Mouse (Mus musculus) hindbrain, embryonic 16.5 days (tissue): Measurements from ENCODE around the gene Fkbpl. TPM values are rescaled to one million over a fixed set of nuclear protein-coding genes. Genes with fewer than 3 reads are reported as not detected.

ENCODE experiments used
- ATAC-seq: fragments of 200-750 bp; cut with Nextera tagmentation; 2 replicates; pipeline ENCODE4 v1.8.0; 2017; ENCODE audit warnings: moderate TSS enrichment, moderate library complexity
- H3K27ac ChIP-seq: fragments of 300-500 bp; sonication (generic); 2 replicates; pipeline ENCODE4 v1.5.1; 2014; ENCODE audit warnings: low read depth, mild to moderate bottlenecking, control low read depth, low read length, moderate library complexity
- H3K27me3 ChIP-seq: fragments of 300-500 bp; sonication (generic); replicated peaks from 2 replicates; pipeline ENCODE4 v1.6.1; 2014; ENCODE audit warnings: low read length; ENCODE audit not compliant: control insufficient read depth, insufficient read depth
- H3K36me3 ChIP-seq: fragments of 300-500 bp; sonication (generic); 2 replicates; pipeline ENCODE4 v1.6.1; 2014; ENCODE audit warnings: mild to moderate bottlenecking, low read length, moderate library complexity, mixed read lengths; ENCODE audit not compliant: control insufficient read depth, insufficient read depth
- H3K4me1 ChIP-seq: fragments of 300-500 bp; sonication (generic); 2 replicates; pipeline ENCODE4 v1.6.1; 2014; ENCODE audit warnings: low read depth, low read length; ENCODE audit not compliant: control insufficient read depth, insufficient read depth
- H3K4me2 ChIP-seq: fragments of 300-500 bp; sonication (generic); 2 replicates; pipeline ENCODE4 v1.6.1; 2014; ENCODE audit warnings: mild to moderate bottlenecking, low read length, control low read depth, moderate library complexity
- H3K4me3 ChIP-seq: fragments of 300-500 bp; sonication (generic); 2 replicates; pipeline ENCODE4 v1.5.1; 2014; ENCODE audit warnings: mild to moderate bottlenecking, low read length, control low read depth, moderate library complexity
- H3K9ac ChIP-seq: fragments of 300-500 bp; sonication (generic); 2 replicates; pipeline ENCODE4 v1.6.1; 2014; ENCODE audit warnings: low read depth, mild to moderate bottlenecking, control low read depth, low read length, moderate library complexity
- H3K9me3 ChIP-seq: fragments of 300-500 bp; sonication (generic); 2 replicates; pipeline ENCODE4 v1.6.1; 2014; ENCODE audit warnings: mild to moderate bottlenecking, low read length, moderate library complexity; ENCODE audit not compliant: control insufficient read depth
- WGBS: fragments of 180-500 bp; shearing (Covaris S2); extraction: QIAGEN DNeasy Blood & Tissue Kit; methylation state at CpG from one replicate; pipeline ENCODE4 v1.1.7; 2014; 5-methylcytosine and 5-hydroxymethylcytosine counted together
- polyA plus RNA-seq: library from polyadenylated mRNA; unstranded; fragments of >200 nt; fragmentation: Nextera tagmentation; extraction: Ambion mirVana; gene quantifications from 2 replicates; pipeline ENCODE4 v1.2.1, GENCODE M21; 2015

Fkbpl gene
- polyA plus RNA-seq, 1 experiment from 2014 or later, result 17.0 TPM

DNA sequence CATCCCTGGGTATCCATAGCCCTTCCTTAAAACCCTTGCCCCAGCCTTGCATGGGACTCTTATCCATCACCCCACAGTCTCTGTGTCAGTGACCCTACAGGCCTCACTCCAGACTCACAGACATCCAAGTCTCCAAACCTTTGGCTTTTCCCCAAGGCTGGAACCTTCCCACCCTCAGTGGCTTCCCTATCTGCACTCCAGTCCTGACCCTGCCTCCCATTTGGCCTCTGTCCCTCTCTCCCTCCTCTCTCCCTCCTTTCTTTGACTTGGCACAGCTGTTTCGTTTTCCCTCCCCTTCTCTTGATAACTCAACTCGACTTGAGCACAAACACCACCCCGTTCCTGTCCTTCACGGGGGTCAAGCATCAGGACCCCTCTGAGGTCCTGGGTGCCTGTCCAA lies 45.9 kb downstream of the Fkbpl start:
- Histone ChIP-seq H3K9me3 (no peaks in the 10 kb centered on the region), H3K4me3 (no peak overlapping the region), H3K27ac (no peak overlapping the region), H3K4me1 (no peaks in the 10 kb centered on the region), H3K4me2 (no peak overlapping the region), H3K9ac (no peak overlapping the region), H3K27me3 (no peaks in the 10 kb centered on the region), H3K36me3 (no peaks in the 10 kb centered on the region)
- 73% methylated on average over 4 of the region's 4 CpGs for WGBS
- ATAC-seq, result no peak

GRCm38 (mm10) chr17:34692906-34693305 lies 48.3 kb downstream of the Fkbpl start:
- Histone ChIP-seq H3K36me3 (no peaks in the 10 kb centered on the region), H3K9ac (no peak overlapping the region), H3K9me3 (no peaks in the 10 kb centered on the region), H3K27ac (no peak overlapping the region), H3K27me3 (no peaks in the 10 kb centered on the region), H3K4me3 (no peak overlapping the region), H3K4me2 (no peak overlapping the region), H3K4me1 (no peaks in the 10 kb centered on the region)
- no peak for ATAC-seq
- 70% methylated on average over 7 of the region's 7 CpGs for WGBS

Other genes starting within 250 kb of the Fkbpl start
- gene BC051142, start 245.9 kb upstream of the Fkbpl start, polyA plus RNA-seq, result 3.7 and 4.5 TPM in 2 replicates
- not detected in 2 replicates for gene Btnl4, start 167.4 kb upstream of the Fkbpl start, polyA plus RNA-seq
- gene Btnl6, start 127.4 kb upstream of the Fkbpl start, polyA plus RNA-seq, result not detected in 2 replicates
- gene Notch4, start 80.5 kb upstream of the Fkbpl start, polyA plus RNA-seq, result 6.1 and 6.4 TPM in 2 replicates
- gene Gpsm3, start 55.0 kb upstream of the Fkbpl start, polyA plus RNA-seq, result 3.4 and 4.9 TPM in 2 replicates
- gene Pbx2, start 53.5 kb upstream of the Fkbpl start, polyA plus RNA-seq, result 7.3 and 8.3 TPM in 2 replicates
- 1.3 and 1.6 TPM in 2 replicates for gene Ager, start 46.9 kb upstream of the Fkbpl start, polyA plus RNA-seq
- 281 and 296 TPM in 2 replicates for gene Rnf5, start 41.1 kb upstream of the Fkbpl start, polyA plus RNA-seq
- gene Agpat1, start 40.5 kb upstream of the Fkbpl start, polyA plus RNA-seq, result 122 and 128 TPM in 2 replicates
- gene Egfl8, start 28.8 kb upstream of the Fkbpl start, polyA plus RNA-seq, result 8.3 and 9.5 TPM in 2 replicates
- gene Ppt2, start 16.3 kb upstream of the Fkbpl start, polyA plus RNA-seq, result 19.9 and 23.5 TPM in 2 replicates
- gene Prrt1, start 15.2 kb upstream of the Fkbpl start, polyA plus RNA-seq, result 6.8 and 8.1 TPM in 2 replicates
- 110 and 121 TPM in 2 replicates for gene Atf6b, start 2.4 kb downstream of the Fkbpl start, polyA plus RNA-seq
- 0.30 and 0.34 TPM in 2 replicates for gene Tnxb, start 25.8 kb downstream of the Fkbpl start, polyA plus RNA-seq
- gene C4b, start 99.1 kb downstream of the Fkbpl start, polyA plus RNA-seq, result 0.19 and 0.25 TPM in 2 replicates
- gene Cyp21a1, start 159.8 kb downstream of the Fkbpl start, polyA plus RNA-seq, result not detected in 2 replicates
- gene Stk19, start 192.2 kb downstream of the Fkbpl start, polyA plus RNA-seq, result 41.2 and 43.1 TPM in 2 replicates
- gene Dxo, start 192.3 kb downstream of the Fkbpl start, polyA plus RNA-seq, result 68.4 and 68.9 TPM in 2 replicates
- 57.1 and 62.6 TPM in 2 replicates for gene Skiv2l, start 205.4 kb downstream of the Fkbpl start, polyA plus RNA-seq
- gene Nelfe, start 205.6 kb downstream of the Fkbpl start, polyA plus RNA-seq, result 78.9 and 83.3 TPM in 2 replicates
- gene Cfb, start 217.8 kb downstream of the Fkbpl start, polyA plus RNA-seq, result 1.6 and 2.1 TPM in 2 replicates
- 9.2 and 9.6 TPM in 2 replicates for gene Zbtb12, start 234.7 kb downstream of the Fkbpl start, polyA plus RNA-seq
- gene Gm20547, start 237.3 kb downstream of the Fkbpl start, polyA plus RNA-seq, result not detected in 2 replicates